Mouse (Mus musculus) central nervous system, embryonic 14 days (tissue): Measurements from ENCODE around the gene Zp2. TPM values are rescaled to one million over a fixed set of nuclear protein-coding genes. Genes with fewer than 3 reads are reported as not detected.

Experiments
- polyA plus RNA-seq: library from polyadenylated mRNA; depleted of rRNA; stranded (reverse); fragments of >200 nt; gene quantifications from 2 replicates; pipeline ENCODE4 v1.2.3, GENCODE M21; 2012; rRNA removed

The Zp2 gene
- 0.02 and 0.19 TPM in 2 replicates for polyA plus RNA-seq

GRCm38 (mm10) chr7:120145191-120145590, at the start of gene Zp2:
TSS of gene Zp2 (minus strand) at chr7:120145291.

GRCm38 (mm10) chr7:120173603-120174244, 28.6 kb upstream of the Zp2 start, which contains the start of gene Anks4b:
TSS of gene Anks4b (plus strand) at chr7:120173858.

GRCm38 (mm10) chr7:120102164-120102972, 42.7 kb downstream of the Zp2 start, which contains the start of gene Tmem159:
TSS of gene Tmem159 (plus strand) at chr7:120102353.

GRCm38 (mm10) chr7:120095180-120095579, 49.9 kb downstream of the Zp2 start, which contains the start of gene Dnah3:
TSS of gene Dnah3 (minus strand) at chr7:120095280.

Other genes with a start within 250 kb of the Zp2 start
- 9.8 and 10.6 TPM in 2 replicates for gene Lyrm1, start 249.4 kb downstream of the Zp2 start, polyA plus RNA-seq
- 8.9 and 9.3 TPM in 2 replicates for gene Dcun1d3, start 249.0 kb downstream of the Zp2 start, polyA plus RNA-seq
- 0.14 and 0.17 TPM in 2 replicates for gene Dnah3, start 50.0 kb downstream of the Zp2 start, polyA plus RNA-seq
- 5.0 and 8.3 TPM in 2 replicates for gene Tmem159, start 42.9 kb downstream of the Zp2 start, polyA plus RNA-seq
- 0.02 and 0.03 TPM in 2 replicates for gene Anks4b, start 28.6 kb upstream of the Zp2 start, polyA plus RNA-seq
- gene Crym, start 56.8 kb upstream of the Zp2 start, polyA plus RNA-seq, result 17.0 and 30.3 TPM in 2 replicates
- not detected in 2 replicates for gene Abca14, start 58.7 kb upstream of the Zp2 start, polyA plus RNA-seq
- gene Abca15, start 183.4 kb upstream of the Zp2 start, polyA plus RNA-seq, result not detected in 2 replicates